Mouse (Mus musculus) embryonic facial prominence, embryonic 15.5 days (tissue): ENCODE data around the gene Cabp4. TPM values are rescaled to one million over a fixed set of nuclear protein-coding genes. Genes with fewer than 3 reads are reported as not detected.
A peak's percentile ranks its signal among the peaks of the same experiment; 100 is the strongest.

Experiments
- ATAC-seq: fragments of 200-750 bp; cut with Nextera tagmentation; 2 replicates; pipeline ENCODE4 v1.8.0; 2017; ENCODE audit warnings: low read depth, moderate TSS enrichment; ENCODE audit not compliant: insufficient number of reproducible peaks, low FRiP score, low TSS enrichment
- H3K27ac ChIP-seq: fragments of 300-500 bp; sonication (generic); replicated peaks from 2 replicates; pipeline ENCODE4 v1.5.1; 2015; ENCODE audit warnings: mild to moderate bottlenecking, inconsistent platforms
- H3K27me3 ChIP-seq: fragments of 300-500 bp; sonication (generic); 2 replicates; pipeline ENCODE4 v1.6.1; 2015; ENCODE audit warnings: inconsistent platforms
- H3K36me3 ChIP-seq: fragments of 300-500 bp; sonication (generic); 2 replicates; pipeline ENCODE4 v1.6.1; 2015; ENCODE audit warnings: mild to moderate bottlenecking, inconsistent platforms
- H3K4me1 ChIP-seq: fragments of 300-500 bp; sonication (generic); 2 replicates; pipeline ENCODE4 v1.6.1; 2015; ENCODE audit warnings: inconsistent platforms
- H3K4me2 ChIP-seq: fragments of 300-500 bp; sonication (generic); replicated peaks from 2 replicates; pipeline ENCODE4 v1.6.1; 2015; ENCODE audit warnings: mild to moderate bottlenecking, inconsistent platforms
- H3K4me3 ChIP-seq: fragments of 300-500 bp; sonication (generic); replicated peaks from 2 replicates; pipeline ENCODE4 v1.5.1; 2015; ENCODE audit warnings: mild to moderate bottlenecking, inconsistent platforms
- H3K9ac ChIP-seq: fragments of 300-500 bp; sonication (generic); 2 replicates; pipeline ENCODE4 v1.6.1; 2015; ENCODE audit warnings: inconsistent platforms
- H3K9me3 ChIP-seq: fragments of 300-500 bp; sonication (generic); replicated peaks from 2 replicates; pipeline ENCODE4 v1.6.1; 2016; ENCODE audit warnings: inconsistent platforms
- WGBS: fragments of 180-500 bp; shearing (Covaris S2); methylation state at CpG from one replicate; pipeline ENCODE4 v1.1.7; 2015; 5-methylcytosine and 5-hydroxymethylcytosine counted together
- polyA plus RNA-seq: library from polyadenylated mRNA; unstranded; fragments of >200 nt; fragmentation: Nextera tagmentation; extraction: Ambion mirVana; gene quantifications from 2 replicates; pipeline ENCODE4 v1.2.1, GENCODE M21; 2015

Gene Cabp4
- polyA plus RNA-seq, 1 experiment from 2014 or later = 0.31 TPM

DNA sequence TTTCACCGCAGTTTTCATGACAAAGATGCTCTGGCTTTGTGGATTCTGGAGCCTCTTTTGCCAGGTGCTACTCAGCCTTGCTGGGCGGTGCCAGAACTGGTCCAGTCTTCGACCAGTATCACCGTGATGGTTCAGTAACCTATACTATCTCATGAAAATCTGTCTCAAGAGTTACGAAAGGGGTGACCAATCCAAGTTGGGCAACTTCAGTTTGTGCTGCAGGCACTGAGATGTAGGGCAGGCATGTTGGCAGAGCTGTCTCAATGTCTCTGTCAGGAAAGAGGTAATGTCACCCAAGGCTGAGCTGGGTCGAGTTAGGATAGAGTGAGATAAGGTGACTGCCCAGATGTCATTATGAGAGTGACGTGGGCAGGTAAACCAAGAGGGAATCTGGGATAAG is 36.6 kb upstream of the Cabp4 start:
- Histone ChIP-seq H3K9ac (no peak overlapping the region), H3K4me1 (peaks cover 19% of the 10 kb centered on the region)
- 83% methylated on average over 7 of the region's 7 CpGs for WGBS

GRCm38 (mm10) chr19:4175368-4175947 is 31.6 kb upstream of the Cabp4 start, which contains the start of gene Carns1:
Carns1 (minus strand) TSS chr19:4175479.
- Histone ChIP-seq H3K27me3 (no peaks in the 10 kb centered on the region), H3K4me3 (0 out of 2 replicates have a peak within 1 kb of the TSS, but pooled peaks have one; percentile 1), H3K9me3 (no peaks in the 10 kb centered on the region), H3K36me3 (no peaks in the 10 kb centered on the region), H3K27ac (peak within 1 kb of the TSS; percentile 24), H3K9ac (no peak within 1 kb of the TSS), H3K4me1 (peaks cover 26% of the 10 kb centered on the region), H3K4me2 (peak within 1 kb of the TSS; percentile 26)
- 8% methylated on average over 11 of the region's 11 CpGs for WGBS
- peak; percentile 74 for ATAC-seq

More for the DNA sequence above, 36.6 kb upstream of the Cabp4 start:
- Histone ChIP-seq H3K36me3 (no peaks in the 10 kb centered on the region), H3K27ac (no peak overlapping the region), H3K27me3 (no peaks in the 10 kb centered on the region), H3K9me3 (no peaks in the 10 kb centered on the region), H3K4me3 (no peak overlapping the region), H3K4me2 (no peak overlapping the region)
- no peak for ATAC-seq

DNA sequence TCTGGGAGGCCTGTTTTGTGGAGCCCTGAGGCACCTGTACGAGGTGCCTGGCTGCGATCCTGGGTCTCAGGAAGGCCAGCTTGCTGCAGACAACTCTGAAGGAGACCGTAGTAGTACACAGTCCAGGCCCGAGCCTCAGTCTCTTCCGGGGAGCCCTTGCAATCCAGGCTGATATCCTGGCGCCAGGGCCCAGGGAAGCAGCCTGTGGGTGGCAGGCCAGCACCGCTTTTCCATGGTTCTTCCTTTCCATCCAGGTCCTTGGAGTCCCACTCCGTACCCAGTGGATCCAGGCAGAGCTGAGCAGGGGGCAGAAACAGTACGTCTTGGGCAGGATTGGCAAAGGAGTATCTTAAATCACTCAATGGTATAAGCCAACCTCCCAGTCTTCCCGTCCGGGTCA is 29.1 kb upstream of the Cabp4 start:
- no peak overlapping the region for H3K27ac ChIP-seq
- WGBS = 53% methylated on average over 11 of the region's 11 CpGs
- H3K27me3 ChIP-seq = no peaks in the 10 kb centered on the region
- no peaks in the 10 kb centered on the region for H3K36me3 ChIP-seq
- H3K4me2 ChIP-seq = no peak overlapping the region
- H3K4me3 ChIP-seq = no peak overlapping the region
- H3K9ac ChIP-seq = no peak overlapping the region
- no peak for ATAC-seq
- H3K9me3 ChIP-seq = no peaks in the 10 kb centered on the region
- H3K4me1 ChIP-seq = peaks cover 36% of the 10 kb centered on the region

DNA sequence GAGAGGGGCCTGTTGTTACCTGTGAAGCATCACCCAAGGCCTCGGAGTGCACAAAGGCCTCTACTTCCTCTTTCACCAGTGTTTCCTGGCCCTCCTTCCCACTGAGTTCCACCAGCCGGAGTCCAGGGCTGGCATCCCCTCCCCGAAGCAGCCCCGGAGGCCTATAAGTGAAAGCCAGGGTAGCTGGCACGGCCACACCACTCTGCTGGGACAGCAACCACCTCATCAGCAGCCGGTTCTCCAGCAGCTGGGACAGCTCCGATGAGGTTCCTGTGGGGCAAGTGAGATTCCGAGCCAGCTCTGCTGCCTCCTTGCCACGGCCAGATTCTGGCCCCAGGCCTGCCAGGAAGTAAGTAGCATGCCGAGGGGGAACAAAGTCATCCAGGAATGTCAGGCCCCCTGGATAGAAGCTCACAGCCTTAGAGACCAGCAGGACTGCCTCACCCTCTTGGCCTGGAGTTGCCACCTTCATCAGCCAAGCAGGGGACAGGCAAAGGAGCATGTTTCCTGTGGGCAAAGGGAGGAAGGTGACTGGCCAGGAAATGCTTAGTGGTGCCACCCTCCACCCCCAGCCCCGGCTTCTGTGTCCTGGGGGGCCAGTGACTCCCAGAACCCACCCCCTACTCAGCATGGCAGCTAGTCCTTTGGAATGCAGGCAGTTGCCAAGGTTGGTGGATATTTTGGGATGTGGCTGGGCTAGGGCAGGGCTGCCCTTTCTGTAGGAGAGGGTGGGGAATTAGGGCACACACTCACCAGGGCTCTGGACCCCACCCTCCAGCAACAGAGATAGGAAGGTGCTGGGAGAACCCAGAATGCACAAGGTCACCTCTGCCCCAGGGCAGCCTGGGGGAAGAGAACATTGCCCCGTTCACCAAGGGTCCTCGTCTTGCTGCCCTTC is 27.8 kb upstream of the Cabp4 start:
- Histone ChIP-seq H3K4me1 (peaks cover 36% of the 10 kb centered on the region), H3K36me3 (no peaks in the 10 kb centered on the region), H3K27me3 (no peaks in the 10 kb centered on the region), H3K27ac (peak overlapping the region; percentile 65), H3K9me3 (no peaks in the 10 kb centered on the region), H3K4me2 (no peak overlapping the region), H3K4me3 (no peak overlapping the region), H3K9ac (no peak overlapping the region)
- ATAC-seq = no peak
- WGBS = 56% methylated on average over 13 of the region's 13 CpGs

DNA sequence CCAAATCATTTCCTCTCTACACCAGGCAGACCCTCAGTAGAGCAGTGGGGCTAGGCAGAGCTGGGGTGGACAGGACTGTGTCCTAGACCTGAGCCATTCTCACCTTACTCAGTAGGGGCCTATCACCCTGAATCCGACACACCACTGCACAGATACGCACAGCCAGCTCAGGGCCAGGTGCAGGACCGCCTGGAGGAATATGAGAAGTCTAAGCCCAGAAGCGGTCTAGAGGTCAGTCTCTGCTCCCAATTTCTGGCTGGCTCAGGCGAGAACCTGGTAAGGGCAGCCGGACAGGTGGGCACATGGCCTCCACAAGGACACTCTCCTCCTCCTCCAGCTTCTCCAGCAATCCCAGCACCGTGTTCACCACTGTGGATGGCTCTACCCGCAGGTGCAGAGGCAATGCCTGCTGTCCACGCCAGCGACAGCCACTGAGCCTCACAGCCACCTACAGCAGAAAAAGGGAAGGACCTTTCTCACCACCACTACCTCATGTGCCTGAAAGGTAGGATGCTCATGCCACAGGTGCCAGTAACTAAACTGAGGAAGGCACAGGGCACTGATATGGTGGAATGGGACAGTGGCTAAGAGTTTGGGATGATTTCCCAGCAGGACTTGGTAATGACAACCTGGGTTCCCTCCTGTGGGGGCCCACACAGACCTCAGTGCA is 27.0 kb upstream of the Cabp4 start:
- H3K27ac ChIP-seq = no peak overlapping the region
- H3K27me3 ChIP-seq = no peaks in the 10 kb centered on the region
- H3K36me3 ChIP-seq = no peaks in the 10 kb centered on the region
- H3K9me3 ChIP-seq = no peaks in the 10 kb centered on the region
- no peak overlapping the region for H3K4me3 ChIP-seq
- peaks cover 34% of the 10 kb centered on the region for H3K4me1 ChIP-seq
- WGBS = 86% methylated on average over 10 of the region's 10 CpGs
- no peak for ATAC-seq
- no peak overlapping the region for H3K4me2 ChIP-seq
- H3K9ac ChIP-seq = no peak overlapping the region

DNA sequence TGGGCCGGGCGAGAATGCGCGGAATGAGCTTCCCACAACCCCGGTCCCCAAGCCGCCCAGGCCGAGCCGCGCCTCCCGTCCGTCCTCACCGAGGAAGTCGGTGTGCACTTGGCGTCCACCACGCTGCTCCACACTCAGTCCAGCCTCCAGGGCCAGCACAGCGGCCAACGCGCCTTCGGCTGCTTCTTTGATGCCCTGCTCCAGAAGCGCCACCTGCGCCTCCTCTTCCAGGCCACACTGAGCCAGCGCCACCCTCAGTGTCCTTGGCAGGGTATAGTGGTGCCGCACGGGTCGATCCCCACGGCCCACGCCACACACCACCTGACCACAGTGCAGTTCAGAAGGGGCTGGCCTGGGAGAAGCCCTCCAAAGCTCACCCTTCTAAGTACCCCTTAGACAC is 26.0 kb upstream of the Cabp4 start:
- Histone ChIP-seq H3K9ac (peak overlapping the region; percentile 74), H3K4me3 (peak overlapping the region; percentile 52), H3K4me2 (peak overlapping the region; percentile 91), H3K9me3 (no peaks in the 10 kb centered on the region), H3K4me1 (peaks cover 25% of the 10 kb centered on the region), H3K27ac (peak overlapping the region; percentile 91), H3K27me3 (no peaks in the 10 kb centered on the region), H3K36me3 (no peaks in the 10 kb centered on the region)
- ATAC-seq = peak; percentile 32
- 4% methylated on average over 27 of the region's 27 CpGs for WGBS

DNA sequence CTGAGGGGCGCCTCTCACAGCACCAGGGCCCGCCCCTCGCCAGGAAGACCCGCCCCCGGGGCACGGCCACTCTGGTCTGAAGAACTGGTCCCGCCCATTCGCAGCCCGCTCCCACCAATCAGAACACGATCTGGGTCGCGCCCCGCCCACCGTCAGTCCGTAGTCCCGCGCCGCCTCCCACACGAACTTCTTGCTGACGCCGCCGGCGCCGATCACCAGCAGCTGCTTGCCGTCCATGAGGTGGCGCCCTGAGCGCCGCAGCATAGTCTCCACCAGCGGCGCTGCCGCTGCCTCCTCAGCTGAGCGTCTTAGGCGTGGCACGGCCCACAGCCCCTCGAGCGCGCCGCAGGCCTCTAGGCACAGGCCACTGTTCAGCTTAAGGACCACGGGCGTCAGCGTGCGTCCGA is 25.5 kb upstream of the Cabp4 start:
- no peaks in the 10 kb centered on the region for H3K9me3 ChIP-seq
- peak overlapping the region; percentile 74 for H3K9ac ChIP-seq
- WGBS = under 1% methylated on average over 43 of the region's 43 CpGs
- H3K4me3 ChIP-seq = peak overlapping the region; percentile 52
- peak; percentile 94 for ATAC-seq
- H3K27me3 ChIP-seq = no peaks in the 10 kb centered on the region
- H3K27ac ChIP-seq = peak overlapping the region; percentile 91
- H3K36me3 ChIP-seq = no peaks in the 10 kb centered on the region
- H3K4me2 ChIP-seq = peak overlapping the region; percentile 91
- H3K4me1 ChIP-seq = peaks cover 25% of the 10 kb centered on the region

DNA sequence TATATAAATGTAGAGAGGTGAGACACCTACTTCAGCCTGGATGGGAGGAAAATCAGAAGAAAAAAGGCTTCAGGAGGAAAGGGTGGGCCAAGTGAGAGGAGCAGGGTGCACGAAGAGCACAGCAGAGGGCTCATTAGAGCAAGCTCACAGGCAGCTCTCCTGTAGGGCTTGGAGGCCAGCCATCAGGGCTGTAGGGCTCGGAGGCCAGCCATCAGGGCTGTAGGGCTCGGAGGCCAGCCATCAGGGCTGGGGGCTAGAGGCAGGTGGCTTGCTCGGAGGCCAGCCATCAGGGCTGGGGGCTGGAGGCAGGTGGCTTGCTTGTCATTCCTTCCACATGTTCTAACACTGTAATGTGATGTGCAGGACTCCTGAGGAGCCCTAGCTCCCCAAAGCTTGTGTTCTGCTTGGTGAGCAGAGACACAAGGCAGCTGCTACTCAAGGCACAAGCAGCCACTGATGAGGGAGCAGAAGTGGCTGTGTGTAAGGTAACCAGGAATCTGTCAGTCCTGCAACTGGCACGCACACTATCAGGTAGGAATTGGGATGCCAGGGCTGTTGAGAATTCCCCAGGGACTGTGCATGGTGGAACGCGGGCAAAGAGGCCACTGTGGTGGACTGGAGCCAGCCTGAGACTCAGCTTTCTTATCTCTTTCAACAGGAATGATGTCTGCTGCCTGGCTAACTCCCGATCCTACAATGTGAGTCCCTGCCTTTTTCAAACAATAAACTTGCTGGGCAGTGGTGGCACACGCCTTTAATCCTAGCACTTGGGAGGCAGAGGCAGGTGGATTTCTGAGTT is 23.0 kb upstream of the Cabp4 start:
- H3K9ac ChIP-seq = no peak overlapping the region
- H3K27ac ChIP-seq = no peak overlapping the region
- no peak overlapping the region for H3K4me3 ChIP-seq
- no peak overlapping the region for H3K4me2 ChIP-seq
- H3K27me3 ChIP-seq = no peaks in the 10 kb centered on the region
- WGBS = 77% methylated on average over 9 of the region's 9 CpGs
- no peaks in the 10 kb centered on the region for H3K36me3 ChIP-seq
- peaks cover 29% of the 10 kb centered on the region for H3K4me1 ChIP-seq
- ATAC-seq = no peak
- H3K9me3 ChIP-seq = no peaks in the 10 kb centered on the region

DNA sequence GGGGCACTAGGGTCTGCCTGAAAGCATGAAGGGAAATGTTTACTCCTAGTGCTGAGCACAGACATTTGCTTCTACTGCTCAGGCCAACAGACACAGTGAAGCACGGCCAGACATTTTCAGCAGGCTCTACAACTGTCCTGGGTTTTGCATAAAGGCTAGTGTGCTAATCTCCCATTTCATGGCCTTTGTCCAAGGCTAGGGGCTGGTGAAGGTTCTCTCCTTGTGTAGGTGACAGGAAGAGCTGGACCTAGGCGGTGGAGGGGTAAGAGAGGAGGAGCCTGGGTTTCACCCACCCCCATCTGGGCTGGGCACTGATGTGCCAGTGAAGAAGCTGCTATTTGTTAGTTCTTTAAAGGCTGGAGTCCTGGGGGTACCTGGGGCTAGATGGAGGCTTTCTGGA is 20.9 kb upstream of the Cabp4 start:
- H3K4me1 ChIP-seq = peaks cover 14% of the 10 kb centered on the region
- ATAC-seq = no peak
- H3K9me3 ChIP-seq = no peaks in the 10 kb centered on the region
- no peak overlapping the region for H3K27ac ChIP-seq
- H3K9ac ChIP-seq = no peak overlapping the region
- no peak overlapping the region for H3K4me3 ChIP-seq
- WGBS = 80% methylated on average over 2 of the region's 2 CpGs
- H3K4me2 ChIP-seq = no peak overlapping the region
- H3K27me3 ChIP-seq = no peaks in the 10 kb centered on the region
- peaks cover 18% of the 10 kb centered on the region for H3K36me3 ChIP-seq

DNA sequence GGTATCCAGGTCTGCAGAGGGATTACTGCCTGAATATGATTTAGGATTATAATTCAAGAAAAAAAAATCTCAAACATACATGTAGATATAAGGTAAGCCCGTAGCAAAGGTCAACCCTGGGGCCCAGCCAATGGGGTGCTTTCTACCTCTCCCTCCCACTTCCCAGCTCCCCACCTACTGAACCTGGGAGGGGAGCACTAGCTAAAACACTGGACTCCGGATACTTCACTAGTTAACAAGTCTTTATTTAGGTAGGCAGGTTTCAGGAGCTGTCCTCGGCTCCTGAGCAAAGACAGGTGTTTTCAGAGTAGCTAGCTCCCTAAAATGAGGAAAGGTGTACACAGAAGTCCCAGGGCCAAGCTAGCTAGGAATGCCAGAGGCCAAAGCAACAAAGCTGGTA is 20.3 kb upstream of the Cabp4 start:
- no peak overlapping the region for H3K4me3 ChIP-seq
- H3K27me3 ChIP-seq = no peaks in the 10 kb centered on the region
- peaks cover 12% of the 10 kb centered on the region for H3K4me1 ChIP-seq
- no peak for ATAC-seq
- WGBS = 77% methylated on average over 3 of the region's 3 CpGs
- H3K27ac ChIP-seq = no peak overlapping the region
- H3K4me2 ChIP-seq = no peak overlapping the region
- H3K36me3 ChIP-seq = peaks cover 25% of the 10 kb centered on the region
- H3K9me3 ChIP-seq = no peaks in the 10 kb centered on the region
- H3K9ac ChIP-seq = no peak overlapping the region

GRCm38 (mm10) chr19:4163543-4163887 is 19.7 kb upstream of the Cabp4 start:
- Histone ChIP-seq H3K36me3 (peaks cover 30% of the 10 kb centered on the region), H3K9ac (peak overlapping the region; percentile 44), H3K9me3 (no peaks in the 10 kb centered on the region), H3K27ac (peak overlapping the region; percentile 70), H3K4me1 (peaks cover 12% of the 10 kb centered on the region), H3K27me3 (no peaks in the 10 kb centered on the region), H3K4me2 (peak overlapping the region; percentile 55), H3K4me3 (peak overlapping the region; percentile 77)
- 30% methylated on average over 4 of the region's 4 CpGs for WGBS
- ATAC-seq = no peak
